Comparison of ENCODE assay signal across 9 mouse cellular contexts in genomic region chr7:98164382-98164998, GRCm38 (mm10). TPM values are rescaled to one million over a fixed set of nuclear protein-coding genes. Genes with fewer than 3 reads are reported as not detected.
DNase-seq lines count a peak whose midpoint lies in the region; ATAC-seq and TF ChIP-seq lines count a peak whose summit lies in the region.
"Had no signal": no experiment of that assay in that cellular context is flagged by ENCODE, and none has a peak within 500 bp of the region (broad histone marks: within the 10 kb centered on the region; RNA-seq: fewer than 3 reads in every experiment).

No protein-coding gene starts in this region.

- no peak for ATAC-seq in hindbrain, embryonic 14.5 days (ENCODE audit: low FRiP score)
- no peak for ATAC-seq in limb, embryonic 12.5 days (ENCODE audit: insufficient number of reproducible peaks, insufficient read depth, low FRiP score, low TSS enrichment, low read depth)

- H3K27ac ChIP-seq in hindbrain, embryonic 10.5 days, result peak overlapping the region; percentile 81
- H3K27ac ChIP-seq in hindbrain, embryonic 14.5 days, result no peak overlapping the region
- peak overlapping the region; percentile 91 for H3K27ac ChIP-seq in spleen, adult 2 months (ENCODE audit: insufficient read depth, low read length)
- H3K27ac ChIP-seq in limb, embryonic 12.5 days, result peak overlapping the region; percentile 79; the same call in 1 of the 2 replicates

- H3K9ac ChIP-seq in hindbrain, embryonic 14.5 days, result no peak overlapping the region
- H3K9ac ChIP-seq in limb, embryonic 12.5 days (replicated peaks), result no peak overlapping the region; the same call in 1 of the 2 replicates

- no peak for DNase-seq in hindbrain, embryonic 10.5 days (ENCODE audit: low spot score)
- no peak for DNase-seq in hindbrain, embryonic 14.5 days (ENCODE audit: low spot score)
- DNase-seq in spleen, adult 2 months (ENCODE audit: low read depth in 1 of 2, low spot score in 2 of 2), result no peak
- DNase-seq in spleen, adult 12 weeks (ENCODE audit: low spot score), result no peak
- DNase-seq in thymus, postnatal 25 days, result peak; percentile 63
- no peak for DNase-seq in embryo, embryonic 11 days
- DNase-seq in spleen, postnatal 4 days (ENCODE audit: low spot score in 2 of 2), result no peak

- H3K4me2 ChIP-seq in hindbrain, embryonic 14.5 days (replicated peaks), result no peak overlapping the region
- no peak overlapping the region for H3K4me2 ChIP-seq in limb, embryonic 12.5 days

- no peak overlapping the region for H3K4me3 ChIP-seq in hindbrain, embryonic 10.5 days
- H3K4me3 ChIP-seq in hindbrain, embryonic 14.5 days (replicated peaks; ENCODE audit: low read length), result no peak overlapping the region
- no peak overlapping the region for H3K4me3 ChIP-seq in spleen, adult 2 months (ENCODE audit: extremely low read depth, insufficient read depth, insufficient read length)
- no peak overlapping the region for H3K4me3 ChIP-seq in limb, embryonic 12.5 days (replicated peaks)

- 82% methylated on average over 9 of the region's 9 CpGs for WGBS in hindbrain, embryonic 10.5 days
- WGBS in hindbrain, embryonic 14.5 days, result 73% methylated on average over 9 of the region's 9 CpGs
- 55% methylated on average over 9 of the region's 9 CpGs for WGBS in spleen, adult 2 months
- WGBS in limb, embryonic 12.5 days, result 72% methylated on average over 9 of the region's 9 CpGs

- H3K4me1 ChIP-seq in hindbrain, embryonic 10.5 days (replicated peaks), result peaks cover 53% of the 10 kb centered on the region
- H3K4me1 ChIP-seq in hindbrain, embryonic 14.5 days (replicated peaks; ENCODE audit: control insufficient read depth, insufficient read depth, low read length), result peaks cover 18% of the 10 kb centered on the region
- H3K4me1 ChIP-seq in spleen, adult 2 months (ENCODE audit: control insufficient read depth, insufficient read depth, insufficient read length), result peaks cover 15% of the 10 kb centered on the region
- H3K4me1 ChIP-seq in limb, embryonic 12.5 days (replicated peaks), result peaks cover 24% of the 10 kb centered on the region

- no peaks in the 10 kb centered on the region; the same call in 1 of the 2 replicates for H3K27me3 ChIP-seq in hindbrain, embryonic 10.5 days (ENCODE audit: insufficient read depth, poor library complexity, severe bottlenecking)
- H3K27me3 ChIP-seq in hindbrain, embryonic 14.5 days (ENCODE audit: control insufficient read depth, insufficient read depth, low read length), result no peaks in the 10 kb centered on the region
- no peaks in the 10 kb centered on the region for H3K27me3 ChIP-seq in spleen, adult 2 months (ENCODE audit: control insufficient read depth, insufficient read depth, low read length)
- H3K27me3 ChIP-seq in limb, embryonic 12.5 days, result no peaks in the 10 kb centered on the region

- no peak for TF ChIP-seq POLR2A in spleen, adult 2 months (IDR thresholded peaks at IDR 0.05; ENCODE audit: low read depth, low read length)

- TF ChIP-seq CTCF in spleen, adult 2 months (IDR thresholded peaks at IDR 0.05; ENCODE audit: extremely low read depth, insufficient read depth, insufficient read length, insufficient replicate concordance), result no peak

- H3K9me3 ChIP-seq in hindbrain, embryonic 10.5 days, result no peaks in the 10 kb centered on the region
- H3K9me3 ChIP-seq in hindbrain, embryonic 14.5 days (ENCODE audit: control insufficient read depth, low read length), result no peaks in the 10 kb centered on the region
- no peaks in the 10 kb centered on the region for H3K9me3 ChIP-seq in limb, embryonic 12.5 days
- H3K9me3 ChIP-seq: G1E had no signal

- H3K36me3 ChIP-seq in hindbrain, embryonic 10.5 days, result no peaks in the 10 kb centered on the region
- no peaks in the 10 kb centered on the region for H3K36me3 ChIP-seq in hindbrain, embryonic 14.5 days (replicated peaks; ENCODE audit: control insufficient read depth, insufficient read depth)
- H3K36me3 ChIP-seq in spleen, adult 2 months (ENCODE audit: control insufficient read depth, insufficient read depth, low read length), result no peaks in the 10 kb centered on the region
- no peaks in the 10 kb centered on the region for H3K36me3 ChIP-seq in limb, embryonic 12.5 days
- H3K36me3 ChIP-seq: G1E had no signal

RNA-seq across cellular contexts. Expression of gene Capn5, which starts 13.6 kb away (rescaled TPM):
- polyA plus RNA-seq in hindbrain, embryonic 10.5 days (2016; fragmentation: Nextera tagmentation; extraction: Ambion mirVana), result 5.6 and 9.9 TPM in 2 replicates
- polyA plus RNA-seq in hindbrain, embryonic 14.5 days (2014; fragmentation: Nextera tagmentation; extraction: Ambion mirVana), result 16.7 and 18.0 TPM in 2 replicates
- 10.0 and 12.0 TPM in 2 replicates for polyA plus RNA-seq in spleen, adult 2 months (2012; rRNA removed)
- 4.0 and 4.4 TPM in 2 replicates for polyA plus RNA-seq in limb, embryonic 12.5 days (2016; fragmentation: Nextera tagmentation; extraction: Ambion mirVana)

RNA-seq across cellular contexts. Expression of gene Omp, which starts 19.2 kb away (rescaled TPM):
- 0.07 and 0.13 TPM in 2 replicates for polyA plus RNA-seq in hindbrain, embryonic 10.5 days (2016; fragmentation: Nextera tagmentation; extraction: Ambion mirVana)
- polyA plus RNA-seq in hindbrain, embryonic 14.5 days (2014; fragmentation: Nextera tagmentation; extraction: Ambion mirVana), result 0.31 and 0.32 TPM in 2 replicates
- polyA plus RNA-seq in spleen, adult 2 months (2012; rRNA removed), result 0.59 and 0.60 TPM in 2 replicates
- polyA plus RNA-seq in limb, embryonic 12.5 days (2016; fragmentation: Nextera tagmentation; extraction: Ambion mirVana), result 0.19 TPM in 1 of 2 replicates, not detected in the other
- polyA plus RNA-seq: G1E had no signal

RNA-seq across cellular contexts. Expression of gene B3gnt6, which starts 34.8 kb away (rescaled TPM):
- 0.10 TPM in 1 of 2 replicates, not detected in the other for polyA plus RNA-seq in hindbrain, embryonic 10.5 days (2016; fragmentation: Nextera tagmentation; extraction: Ambion mirVana)
- polyA plus RNA-seq in hindbrain, embryonic 14.5 days (2014; fragmentation: Nextera tagmentation; extraction: Ambion mirVana), result 0.25 and 0.31 TPM in 2 replicates
- polyA plus RNA-seq in spleen, adult 2 months (2012; rRNA removed), result 0.09 and 0.22 TPM in 2 replicates
- polyA plus RNA-seq in limb, embryonic 12.5 days (2016; fragmentation: Nextera tagmentation; extraction: Ambion mirVana), result not detected in 2 replicates

RNA-seq across cellular contexts. Expression of gene Myo7a, which starts 45.2 kb away (rescaled TPM):
- 17.3 and 21.2 TPM in 2 replicates for polyA plus RNA-seq in hindbrain, embryonic 10.5 days (2016; fragmentation: Nextera tagmentation; extraction: Ambion mirVana)
- polyA plus RNA-seq in hindbrain, embryonic 14.5 days (2014; fragmentation: Nextera tagmentation; extraction: Ambion mirVana), result 20.0 and 24.3 TPM in 2 replicates
- polyA plus RNA-seq in spleen, adult 2 months (2012; rRNA removed), result 24.3 and 28.1 TPM in 2 replicates
- polyA plus RNA-seq in limb, embryonic 12.5 days (2016; fragmentation: Nextera tagmentation; extraction: Ambion mirVana), result 13.4 and 17.4 TPM in 2 replicates
